Mouse (Mus musculus) MEL (cell line): ENCODE measurements around the gene Shbg.

Experiments
- MYB ChIP-seq: IDR thresholded peaks from 2 replicates; pipeline ENCODE4 v1.6.1; 2011; ENCODE audit warnings: mild to moderate bottlenecking, low read depth, low read length, improper control_type of control experiment
- ZKSCAN1 ChIP-seq: IDR thresholded peaks from 2 replicates; pipeline ENCODE4 v1.6.1; 2012; ENCODE audit warnings: low read depth, mild to moderate bottlenecking, inconsistent platforms, low read length, improper control_type of control experiment, moderate library complexity

GRCm38 (mm10) chr11:69605726-69606490, 11.8 kb downstream of the Shbg start, which contains the start of gene Atp1b2:
- 0 out of 2 replicates have a peak, but pooled peaks have one; percentile 38 for TF ChIP-seq MYB
- TF ChIP-seq ZKSCAN1, result no peak
